Mouse (Mus musculus) layer of hippocampus, postnatal 25 days (tissue): Measurements from ENCODE around the gene Inpp5d. TPM values are rescaled to one million over a fixed set of nuclear protein-coding genes. Genes with fewer than 3 reads are reported as not detected.

Experiments
- DNase-seq, 2 experiments: peaks; one replicate each; pipeline ENCODE4 v3.0.0; 2022; ENCODE audit warnings: mixed read lengths in 2 of 2, low spot score in 1 of 2; ENCODE audit errors: extremely low spot score in 1 of 2
- total RNA-seq, 2 experiments: library from RNA; stranded (reverse); gene quantifications; 2 replicates each; pipeline ENCODE4 v1.2.3; 2021

Gene Inpp5d
- total RNA-seq = 10 to 100 TPM; 13.4 to 13.8 TPM

- no peak for DNase-seq
These were observed at the start of gene Inpp5d for GRCm38 (mm10) chr1:87620211-87620668. Inpp5d (plus strand) TSS chr1:87620312.

GRCm38 (mm10) chr1:87573261-87573660, 46.9 kb upstream of the Inpp5d start:
- DNase-seq = no peak

- no peak for DNase-seq
These were observed 46.3 kb upstream of the Inpp5d start, which contains the start of gene Ngef for GRCm38 (mm10) chr1:87573800-87574215. Ngef (minus strand) TSS chr1:87573870.

DNA sequence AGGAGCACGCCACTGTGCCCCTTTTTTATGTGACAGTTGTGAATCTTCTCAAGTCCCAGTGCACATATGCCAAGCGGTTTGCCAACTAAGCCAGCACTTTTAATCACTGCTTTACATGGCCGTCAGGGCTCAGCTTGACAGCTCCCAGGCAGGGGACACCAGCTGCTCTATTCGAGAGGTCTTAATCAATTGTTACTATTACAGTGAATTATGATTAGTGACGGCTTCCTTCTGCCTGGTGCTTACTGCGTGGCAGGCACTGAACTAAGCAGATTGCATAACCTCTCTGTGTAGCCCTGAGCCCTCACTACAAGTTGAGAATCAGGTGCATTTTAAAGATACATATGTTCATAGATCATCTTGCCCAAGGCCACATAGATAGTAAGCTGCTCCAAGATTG, 45.8 kb upstream of the Inpp5d start:
- peak in 1 of 2 experiments; percentile 11 for DNase-seq

- DNase-seq = peak in 1 of 2 experiments; percentile 15
These were observed 45.3 kb upstream of the Inpp5d start for GRCm38 (mm10) chr1:87574785-87575184.

- no peak for DNase-seq
These were observed 41.1 kb upstream of the Inpp5d start for GRCm38 (mm10) chr1:87578965-87579364.

- no peak for DNase-seq
These were observed 39.3 kb upstream of the Inpp5d start for GRCm38 (mm10) chr1:87580824-87581223.

DNA sequence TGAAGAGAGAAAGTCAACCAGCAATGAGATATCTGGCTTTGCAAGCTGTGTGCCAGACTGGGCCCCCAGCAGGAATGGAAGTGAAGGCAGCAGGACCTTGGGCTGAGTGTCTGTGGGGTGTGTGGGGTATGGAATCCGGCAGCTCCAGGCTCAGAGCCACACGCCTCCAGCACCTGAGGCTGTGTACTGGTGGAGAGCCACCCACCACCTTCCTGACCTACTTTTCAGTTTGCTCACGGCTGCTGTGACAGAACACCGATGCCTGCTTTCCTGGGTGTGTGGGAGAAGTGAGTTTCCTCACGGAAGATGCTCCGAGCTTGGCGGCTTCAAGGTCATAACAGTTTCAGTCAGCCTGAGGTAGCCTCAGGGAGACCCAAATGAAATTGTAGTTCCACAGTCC, 30.9 kb upstream of the Inpp5d start:
- no peak for DNase-seq

DNA sequence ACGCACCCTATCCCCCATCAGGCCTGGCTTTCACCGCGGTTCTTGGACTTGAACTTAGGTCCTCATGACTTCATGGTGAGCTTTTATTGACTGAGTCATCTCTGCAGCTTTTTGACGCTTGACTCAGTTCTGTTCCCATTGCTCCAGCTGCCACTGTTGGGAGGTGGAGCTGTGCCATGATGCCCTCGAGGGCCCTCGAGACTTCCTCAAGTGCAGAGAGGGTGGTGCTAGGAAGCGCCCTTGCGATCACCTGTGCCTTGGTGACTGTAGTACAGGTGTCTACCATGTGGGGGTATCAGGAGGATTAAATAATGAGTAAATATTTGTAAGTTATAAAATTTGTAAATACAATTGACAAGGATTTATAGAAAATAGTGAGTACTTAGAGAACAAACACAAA, 30.1 kb upstream of the Inpp5d start:
- DNase-seq = no peak

GRCm38 (mm10) chr1:87594261-87594660, 25.9 kb upstream of the Inpp5d start:
- no peak for DNase-seq

DNA sequence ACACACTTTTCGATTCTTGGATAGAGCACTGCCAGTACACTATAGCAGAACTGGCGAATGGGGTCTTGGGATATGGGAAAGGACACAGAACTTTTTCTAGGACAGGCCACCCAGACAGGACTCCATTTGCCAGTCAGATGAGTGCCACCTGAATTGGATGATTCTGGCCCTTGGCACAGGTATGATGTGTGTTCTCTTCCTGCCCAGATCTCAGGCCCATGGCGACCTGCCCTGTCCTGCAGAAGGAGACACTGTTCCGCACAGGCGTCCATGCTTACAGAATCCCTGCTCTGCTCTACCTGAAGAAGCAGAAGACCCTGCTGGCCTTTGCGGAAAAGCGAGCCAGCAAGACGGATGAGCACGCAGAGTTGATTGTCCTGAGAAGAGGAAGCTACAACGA, 25.4 kb upstream of the Inpp5d start:
- no peak for DNase-seq

DNA sequence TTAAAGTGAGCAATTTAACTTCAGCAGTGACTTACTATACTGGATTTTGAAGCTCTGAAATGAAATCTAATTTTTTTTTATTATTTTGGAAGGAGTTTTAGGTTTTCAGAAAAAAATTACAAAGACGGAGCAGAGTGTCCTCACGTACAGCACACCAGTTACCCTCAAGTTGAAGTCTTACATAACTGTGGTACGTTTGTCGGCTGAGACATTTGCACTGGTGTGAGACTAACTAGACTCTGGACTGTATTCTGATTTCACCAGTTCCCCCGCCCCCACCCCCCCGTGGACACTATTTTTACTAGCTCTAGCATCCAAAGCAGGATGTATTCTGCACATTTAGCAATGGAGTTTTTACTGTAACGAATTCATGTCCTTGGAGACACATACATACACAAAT, 19.6 kb upstream of the Inpp5d start:
- no peak for DNase-seq

DNA sequence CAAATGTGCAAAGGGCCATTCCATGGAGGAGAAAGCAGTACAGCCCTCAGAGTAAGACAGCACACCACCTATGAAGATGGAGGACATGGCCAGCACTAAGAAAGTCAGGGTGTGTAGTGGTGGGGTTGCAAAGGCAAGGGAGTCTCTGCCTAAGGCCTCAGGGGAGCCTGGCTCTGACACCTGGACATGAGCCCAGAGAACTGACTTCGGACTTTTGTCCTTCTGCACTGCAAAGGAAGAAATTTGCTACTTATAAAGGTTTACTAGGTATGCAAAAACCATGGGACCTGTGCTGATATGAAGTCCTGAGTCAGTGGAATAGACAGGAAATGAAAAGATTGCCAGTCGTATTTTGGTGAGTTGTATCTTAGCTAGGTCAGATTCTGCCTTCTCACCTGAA, 18.3 kb upstream of the Inpp5d start:
- DNase-seq = no peak

GRCm38 (mm10) chr1:87603389-87603788, 16.7 kb upstream of the Inpp5d start:
- DNase-seq = no peak

DNA sequence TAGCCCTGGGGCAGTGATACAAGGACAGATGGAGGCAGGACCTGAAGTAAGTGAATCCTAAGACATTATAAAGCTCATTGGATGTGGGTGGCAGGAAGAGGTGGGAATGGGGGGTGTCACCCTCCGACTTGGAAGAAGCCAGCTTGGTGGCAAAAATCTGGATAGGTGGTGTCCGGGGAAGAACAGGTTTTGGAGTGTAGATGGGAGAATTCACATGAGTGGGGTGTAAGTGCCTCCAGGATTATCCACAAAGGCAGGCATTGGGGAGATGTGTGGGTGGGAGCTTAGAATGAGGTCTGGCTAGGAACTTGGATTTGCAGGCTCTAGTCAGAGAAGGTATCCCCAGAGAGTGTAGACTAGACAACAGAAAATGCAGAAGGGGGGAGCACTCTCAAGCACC, 14.8 kb upstream of the Inpp5d start:
- DNase-seq = no peak

- peak; percentile 46 to 51 for DNase-seq
These were observed 12.6 kb upstream of the Inpp5d start for GRCm38 (mm10) chr1:87607385-87608091.

DNA sequence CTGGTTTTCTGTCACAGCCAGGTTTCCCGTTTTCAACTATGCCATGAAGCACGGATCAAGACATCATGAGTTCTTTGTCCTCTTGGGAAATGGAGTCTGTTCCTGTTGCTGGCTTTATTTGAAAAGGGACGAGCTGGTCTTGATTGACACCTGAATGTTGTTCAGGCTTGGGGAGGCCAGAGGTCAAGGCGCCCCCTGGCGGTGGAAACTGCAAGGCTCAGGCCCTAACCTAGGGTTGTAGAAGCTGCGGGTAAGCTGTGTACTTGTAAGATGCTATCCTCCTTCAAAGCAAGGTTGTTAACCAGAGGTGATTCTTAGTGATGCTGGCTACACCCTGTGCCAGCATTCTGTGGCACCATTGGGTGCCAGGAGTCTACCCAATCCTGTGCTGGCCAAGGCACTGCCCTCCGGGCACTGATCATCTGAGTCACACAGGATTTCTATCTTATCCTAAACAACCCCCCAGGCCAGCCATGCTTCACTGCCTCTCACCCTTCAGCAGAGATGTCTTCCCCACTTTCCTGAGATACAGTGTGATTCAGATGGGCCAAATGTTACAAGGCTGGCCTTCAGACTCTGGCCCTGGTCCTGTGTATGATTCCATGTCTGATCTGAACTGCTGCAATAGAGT, 11.6 kb upstream of the Inpp5d start:
- peak; percentile 37 to 71 for DNase-seq

DNA sequence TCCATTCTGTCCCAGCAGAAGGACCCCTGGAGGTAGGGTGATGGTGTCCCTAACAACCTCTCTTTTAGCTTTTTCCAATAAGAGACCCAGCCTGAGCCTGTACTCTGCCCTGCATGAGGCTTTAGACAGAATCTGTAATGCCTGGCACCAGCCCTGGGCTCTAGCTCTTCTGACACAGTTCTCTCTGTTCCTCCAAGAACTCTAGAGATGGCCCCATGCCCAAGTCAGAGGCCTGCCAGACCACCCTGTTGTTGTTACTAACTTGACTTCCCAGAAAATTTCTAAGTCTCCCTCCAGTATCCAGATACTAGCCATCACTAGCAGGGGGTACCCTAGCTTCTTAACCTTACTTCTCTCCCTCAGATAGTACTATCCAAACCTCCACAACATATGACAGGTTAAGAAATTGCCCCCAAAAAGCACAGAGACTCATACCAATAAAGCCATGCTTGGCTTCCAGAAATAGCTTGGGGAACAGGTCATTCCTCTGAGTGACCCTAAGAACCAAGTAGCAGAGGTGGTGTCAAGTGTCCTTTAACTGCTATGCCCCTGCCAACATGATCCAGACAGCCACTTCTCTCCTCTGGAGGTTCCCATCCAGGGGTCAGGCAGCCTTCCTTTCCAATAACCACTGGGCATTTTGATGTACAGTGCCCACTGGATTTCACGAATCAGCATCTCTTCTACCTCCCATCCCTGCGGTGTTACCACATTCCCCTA, 5.4 kb upstream of the Inpp5d start:
- DNase-seq = no peak

DNA sequence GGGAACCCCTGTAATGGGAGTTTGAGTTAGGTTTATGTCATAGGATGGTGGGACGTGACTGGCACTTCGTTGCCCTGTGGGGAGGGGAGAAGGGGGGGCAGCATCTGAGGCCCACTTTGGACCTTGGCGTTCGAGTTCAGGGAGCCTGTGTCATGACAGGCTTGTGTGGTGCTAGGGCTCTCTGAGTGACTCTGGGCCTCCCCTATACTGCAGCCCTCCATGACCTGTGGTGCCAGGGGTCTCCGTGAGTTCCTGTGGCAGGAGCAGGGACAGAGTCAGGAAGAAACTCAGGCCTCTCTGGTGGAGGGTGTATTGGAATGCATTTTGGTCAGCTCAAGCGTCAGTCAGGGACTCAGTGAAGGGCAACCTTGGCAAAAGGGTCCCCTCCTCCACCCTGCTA, 581 bp downstream of the Inpp5d start:
- no peak for DNase-seq

DNA sequence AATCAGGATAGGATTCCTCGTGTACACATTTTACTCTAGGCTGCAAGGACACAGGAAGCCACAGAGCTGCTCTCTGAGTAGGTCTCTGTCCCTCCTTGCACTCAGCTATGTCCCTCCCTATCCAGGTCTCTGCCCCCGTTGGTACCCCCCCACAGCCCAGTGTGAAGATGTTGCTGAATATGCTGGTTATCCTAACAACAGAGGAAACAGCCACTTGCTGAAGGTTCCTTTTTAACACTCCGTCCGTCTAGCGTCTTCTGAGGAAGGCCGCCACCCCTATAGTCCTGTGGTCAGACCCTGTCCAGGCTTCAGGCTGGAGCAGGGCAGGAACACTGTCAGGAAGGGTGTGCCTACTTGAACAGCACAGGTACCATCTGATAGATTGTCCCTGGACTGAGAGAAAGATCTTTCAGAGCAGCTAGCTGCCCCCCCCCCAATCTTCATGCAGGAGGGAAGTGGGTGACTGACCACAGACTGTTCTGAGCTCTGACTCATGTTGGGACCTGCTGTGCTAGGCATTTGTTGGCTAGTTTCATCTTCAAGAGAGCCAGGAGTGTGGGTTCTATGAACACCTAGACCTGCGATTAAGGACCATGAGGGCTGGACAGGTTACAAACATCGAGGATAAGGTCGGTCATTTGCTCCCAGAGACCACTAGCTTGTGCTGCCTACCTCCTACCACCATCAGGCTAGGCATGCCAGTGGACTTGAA, 1.2 kb downstream of the Inpp5d start:
- DNase-seq = no peak

- DNase-seq = peak in 1 of 2 experiments; percentile 19
These were observed 1.8 kb downstream of the Inpp5d start for GRCm38 (mm10) chr1:87621858-87622279.
